Mouse (Mus musculus) bone marrow macrophage, adult 2 months (primary cell): ENCODE measurements around the gene Hmgxb4.

Source experiments
- CTCF ChIP-seq: IDR thresholded peaks from 2 replicates; pipeline ENCODE4 v1.5.1; 2012; ENCODE audit warnings: low read depth, mild to moderate bottlenecking, low read length, moderate library complexity
- POLR2A ChIP-seq: IDR thresholded peaks from 2 replicates; pipeline ENCODE4 v1.6.1; 2012; ENCODE audit warnings: mild to moderate bottlenecking, low read depth, low read length, borderline replicate concordance

DNA sequence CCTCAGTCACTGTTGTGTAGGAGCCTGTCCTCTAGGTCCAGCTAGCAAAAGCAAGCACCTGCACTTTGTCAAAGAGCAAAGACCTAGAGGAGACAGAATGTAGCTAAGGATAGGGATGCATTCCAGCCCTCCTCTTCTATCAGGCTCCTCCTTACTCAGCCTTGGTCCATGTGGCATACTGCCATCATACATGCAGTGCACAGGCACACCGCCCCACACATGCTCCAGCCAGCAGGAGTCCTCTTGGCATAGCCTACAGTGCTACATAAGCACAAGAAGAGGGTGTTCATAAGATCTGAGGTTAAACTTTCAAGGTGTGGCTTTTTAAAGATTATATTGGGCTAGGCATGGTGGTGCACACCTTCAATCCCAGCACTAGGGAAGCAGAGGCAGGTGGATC, 81.7 kb downstream of the Hmgxb4 start:
- no peak for TF ChIP-seq CTCF
- TF ChIP-seq POLR2A = no peak
